Mouse (Mus musculus) lung, adult 2 months (tissue): Measurements from ENCODE around the gene Dmrta2. TPM values are rescaled to one million over a fixed set of nuclear protein-coding genes. Genes with fewer than 3 reads are reported as not detected.
A peak's percentile ranks its signal among the peaks of the same experiment; 100 is the strongest.

Experiments
- DNase-seq: peaks from one replicate; pipeline ENCODE4 v3.0.0; 2022
- H3K4me1 ChIP-seq: fragments of 200-500 bp; 2 replicates; pipeline ENCODE4 v1.6.1; 2011; ENCODE audit warnings: low read length; ENCODE audit not compliant: control insufficient read depth, insufficient read depth
- H3K4me3 ChIP-seq: fragments of 200-500 bp; replicated peaks from 2 replicates; pipeline ENCODE3; 2011; ENCODE audit warnings: low read depth, mild to moderate bottlenecking, control low read depth, low read length; ENCODE audit errors: extremely low read depth
- CTCF ChIP-seq: fragments of 200-500 bp; IDR thresholded peaks from 2 replicates; pipeline ENCODE4 v1.5.1; 2011; ENCODE audit warnings: mild to moderate bottlenecking, low read length, control low read depth; ENCODE audit not compliant: insufficient read depth
- POLR2A ChIP-seq: fragments of 200-500 bp; IDR thresholded peaks from 2 replicates; pipeline ENCODE4 v1.6.1; 2011; ENCODE audit warnings: low read depth, mild to moderate bottlenecking, control low read depth, low read length, borderline replicate concordance; ENCODE audit errors: extremely low read depth
- WGBS: fragments of 180-500 bp; shearing (Covaris S2); methylation state at CpG from one replicate; pipeline ENCODE4 v1.1.7; 2018; 5-methylcytosine and 5-hydroxymethylcytosine counted together
- polyA plus RNA-seq: library from polyadenylated mRNA; depleted of rRNA; stranded (reverse); fragments of >200 nt; gene quantifications from 2 replicates; pipeline ENCODE4 v1.2.3, GENCODE M21; 2012

Dmrta2 gene
- polyA plus RNA-seq, 1 experiment: 0.43 TPM

GRCm38 (mm10) chr4:110020255-110020654 lies 42.4 kb downstream of the Dmrta2 start:
- DNase-seq: peak; percentile 63
- 14% methylated on average over 12 of the region's 12 CpGs for WGBS
- H3K4me1 ChIP-seq: no peaks in the 10 kb centered on the region
- TF ChIP-seq POLR2A (no peak), CTCF (peak; percentile 95)
- H3K4me3 ChIP-seq: no peak overlapping the region

GRCm38 (mm10) chr4:110021956-110022625 lies 44.2 kb downstream of the Dmrta2 start:
- Histone ChIP-seq H3K4me1 (no peaks in the 10 kb centered on the region), H3K4me3 (no peak overlapping the region)
- peak; percentile 71 for DNase-seq
- 14% methylated on average over 25 of the region's 25 CpGs for WGBS
- TF ChIP-seq CTCF (peak; percentile 84), POLR2A (no peak)

- no peak for DNase-seq
- Histone ChIP-seq H3K4me3 (no peak overlapping the region), H3K4me1 (no peaks in the 10 kb centered on the region)
- TF ChIP-seq POLR2A (no peak), CTCF (peak; percentile 23; the same call in 1 of the 2 replicates)
- 60% methylated on average over 6 of the region's 6 CpGs for WGBS
Observed at GRCm38 (mm10) chr4:110028461-110029188, 50.8 kb downstream of the Dmrta2 start.

- TF ChIP-seq POLR2A: no peak
- TF ChIP-seq CTCF: no peak
- Histone ChIP-seq H3K4me3 (no peak overlapping the region), H3K4me1 (no peaks in the 10 kb centered on the region)
- 82% methylated on average over 1 of the region's 1 CpGs for WGBS
- no peak for DNase-seq
Observed at GRCm38 (mm10) chr4:110029446-110029845, 51.6 kb downstream of the Dmrta2 start.
